Mouse (Mus musculus) neural tube, embryonic 11.5 days (tissue): Measurements from ENCODE around the gene Mybpc1. TPM values are rescaled to one million over a fixed set of nuclear protein-coding genes. Genes with fewer than 3 reads are reported as not detected.
"Not testable (repeated sequence)": the region's sequence is repeated elsewhere in the genome, so short reads cannot be mapped to it uniquely, and the experiment has no call there.

Experiments
- ATAC-seq: fragments of 200-750 bp; cut with Nextera tagmentation; 2 replicates; pipeline ENCODE4 v1.8.0; 2017; ENCODE audit warnings: moderate number of reproducible peaks, mild to moderate bottlenecking, moderate TSS enrichment, moderate library complexity; ENCODE audit not compliant: insufficient read depth, low FRiP score, low TSS enrichment
- DNase-seq: peaks from one replicate; pipeline ENCODE4 v3.0.0-alpha.2; 2015; ENCODE audit warnings: low spot score
- H3K27ac ChIP-seq: fragments of 300-500 bp; sonication (generic); 2 replicates; pipeline ENCODE4 v1.5.1; 2014; ENCODE audit warnings: low read depth, mild to moderate bottlenecking, low read length
- H3K27me3 ChIP-seq: fragments of 300-500 bp; sonication (generic); 2 replicates; pipeline ENCODE4 v1.6.1; 2014; ENCODE audit warnings: mild to moderate bottlenecking, low read length, mixed read lengths; ENCODE audit not compliant: control insufficient read depth, insufficient read depth
- H3K36me3 ChIP-seq: fragments of 300-500 bp; sonication (generic); 2 replicates; pipeline ENCODE4 v1.6.1; 2014; ENCODE audit warnings: mild to moderate bottlenecking, low read length, moderate library complexity, mixed read lengths; ENCODE audit not compliant: control insufficient read depth, insufficient read depth
- H3K4me1 ChIP-seq: fragments of 300-500 bp; sonication (generic); 2 replicates; pipeline ENCODE4 v1.6.1; 2014; ENCODE audit warnings: low read length, mixed read lengths; ENCODE audit not compliant: control insufficient read depth, insufficient read depth
- H3K4me2 ChIP-seq: fragments of 300-500 bp; sonication (generic); 2 replicates; pipeline ENCODE4 v1.6.1; 2014; ENCODE audit warnings: low read depth, mild to moderate bottlenecking, moderate library complexity
- H3K4me3 ChIP-seq: fragments of 300-500 bp; sonication (generic); 2 replicates; pipeline ENCODE4 v1.5.1; 2014; ENCODE audit warnings: low read depth, low read length
- H3K9ac ChIP-seq: fragments of 300-500 bp; sonication (generic); 2 replicates; pipeline ENCODE4 v1.6.1; 2014; ENCODE audit warnings: mild to moderate bottlenecking, low read length
- H3K9me3 ChIP-seq: fragments of 300-500 bp; sonication (generic); 2 replicates; pipeline ENCODE4 v1.6.1; 2016; ENCODE audit warnings: low read length; ENCODE audit not compliant: control insufficient read depth
- WGBS: fragments of 180-500 bp; shearing (Covaris S2); extraction: QIAGEN DNeasy Blood & Tissue Kit; methylation state at CpG from one replicate; pipeline ENCODE4 v1.1.7; 2014; 5-methylcytosine and 5-hydroxymethylcytosine counted together
- polyA plus RNA-seq: library from polyadenylated mRNA; unstranded; fragments of >200 nt; fragmentation: Nextera tagmentation; extraction: Ambion mirVana; gene quantifications from 2 replicates; pipeline ENCODE4 v1.2.1, GENCODE M21; 2014

Mybpc1 gene
- polyA plus RNA-seq, 1 experiment from 2014 or later = 18.8 TPM

- Histone ChIP-seq H3K4me2 (no peak overlapping the region), H3K27ac (no peak overlapping the region), H3K9ac (no peak overlapping the region), H3K36me3 (no peaks in the 10 kb centered on the region), H3K4me1 (no peaks in the 10 kb centered on the region), H3K9me3 (no peaks in the 10 kb centered on the region), H3K27me3 (no peaks in the 10 kb centered on the region), H3K4me3 (no peak overlapping the region)
- ATAC-seq = no peak
- no peak for DNase-seq
- 77% methylated on average over 4 of the region's 4 CpGs for WGBS
Measured at GRCm38 (mm10) chr10:88494959-88495587, 109.9 kb downstream of the Mybpc1 start.

- DNase-seq (no peak), ATAC-seq (no peak)
- Histone ChIP-seq H3K9me3 (no peaks in the 10 kb centered on the region), H3K4me1 (no peaks in the 10 kb centered on the region), H3K27me3 (no peaks in the 10 kb centered on the region), H3K27ac (no peak overlapping the region), H3K4me3 (no peak overlapping the region), H3K36me3 (no peaks in the 10 kb centered on the region), H3K9ac (no peak overlapping the region), H3K4me2 (no peak overlapping the region)
- WGBS = 76% methylated on average over 8 of the region's 8 CpGs
Measured at GRCm38 (mm10) chr10:88492658-88493057, 112.3 kb downstream of the Mybpc1 start.

GRCm38 (mm10) chr10:88491632-88492031 lies 113.3 kb downstream of the Mybpc1 start:
- Histone ChIP-seq H3K4me3 (no peak overlapping the region), H3K36me3 (no peaks in the 10 kb centered on the region), H3K4me1 (no peaks in the 10 kb centered on the region), H3K27me3 (no peaks in the 10 kb centered on the region), H3K9me3 (no peaks in the 10 kb centered on the region), H3K4me2 (no peak overlapping the region), H3K27ac (no peak overlapping the region), H3K9ac (no peak overlapping the region)
- WGBS = 63% methylated on average over 7 of the region's 7 CpGs
- no peak for ATAC-seq
- no peak for DNase-seq

- no peak for DNase-seq
- no peak for ATAC-seq
- no peaks in the 10 kb centered on the region for H3K9me3 ChIP-seq
- no peaks in the 10 kb centered on the region for H3K4me1 ChIP-seq
- no peaks in the 10 kb centered on the region for H3K36me3 ChIP-seq
- H3K27me3 ChIP-seq = no peaks in the 10 kb centered on the region
- no peak overlapping the region for H3K9ac ChIP-seq
- no peak overlapping the region for H3K4me2 ChIP-seq
- 84% methylated on average over 5 of the region's 5 CpGs for WGBS
- H3K4me3 ChIP-seq = no peak overlapping the region
- H3K27ac ChIP-seq = no peak overlapping the region
Measured at GRCm38 (mm10) chr10:88488629-88489028, 116.3 kb downstream of the Mybpc1 start.

GRCm38 (mm10) chr10:88482866-88483265 lies 122.1 kb downstream of the Mybpc1 start:
- not testable (repeated sequence) for DNase-seq
- WGBS = 89% methylated on average over 10 of the region's 10 CpGs

More at GRCm38 (mm10) chr10:88482866-88483265, 122.1 kb downstream of the Mybpc1 start:
- H3K9me3 ChIP-seq, H3K4me1 ChIP-seq, H3K27ac ChIP-seq, ATAC-seq, H3K4me2 ChIP-seq, H3K9ac ChIP-seq, H3K4me3 ChIP-seq, H3K27me3 ChIP-seq, H3K36me3 ChIP-seq: not testable (repeated sequence)

Other genes starting within 250 kb of the Mybpc1 start
- 0.24 and 0.76 TPM in 2 replicates for gene Dram1, start 226.1 kb downstream of the Mybpc1 start, polyA plus RNA-seq
- 7.7 and 8.1 TPM in 2 replicates for gene Gnptab, start 226.0 kb downstream of the Mybpc1 start, polyA plus RNA-seq
- gene Sycp3, start 145.6 kb downstream of the Mybpc1 start, polyA plus RNA-seq = not detected in 2 replicates
- 21.5 and 27.1 TPM in 2 replicates for gene Chpt1, start 101.1 kb downstream of the Mybpc1 start, polyA plus RNA-seq
- not detected in 2 replicates for gene Spic, start 79.9 kb upstream of the Mybpc1 start, polyA plus RNA-seq
- 161 and 166 TPM in 2 replicates for gene Arl1, start 125.7 kb upstream of the Mybpc1 start, polyA plus RNA-seq
- gene Utp20, start 221.7 kb upstream of the Mybpc1 start, polyA plus RNA-seq = 20.0 and 20.6 TPM in 2 replicates